Mouse (Mus musculus) adrenal gland, postnatal 4 days (tissue): Measurements from ENCODE around the gene Gnb2. TPM values are rescaled to one million over a fixed set of nuclear protein-coding genes. Genes with fewer than 3 reads are reported as not detected.
A peak's percentile ranks its signal among the peaks of the same experiment; 100 is the strongest.

Source experiments
- DNase-seq, 2 experiments: peaks; one replicate each; pipeline ENCODE4 v3.0.0; 2021 to 2022; ENCODE audit warnings: low spot score in 2 of 2, mixed read lengths in 2 of 2
- total RNA-seq, 2 experiments: library from RNA; stranded (reverse); gene quantifications; 2 replicates each; pipeline ENCODE4 v1.2.3; 2021

Gene Gnb2
- total RNA-seq, 2 experiments from 2014 or later, result 771 to 773 TPM

GRCm38 (mm10) chr5:137523396-137524250, 9.7 kb downstream of the Gnb2 start:
- no peak for DNase-seq

GRCm38 (mm10) chr5:137522711-137523110, 10.6 kb downstream of the Gnb2 start:
- no peak for DNase-seq

GRCm38 (mm10) chr5:137521861-137522260, 11.4 kb downstream of the Gnb2 start:
- no peak for DNase-seq

- no peak for DNase-seq
These were observed 13.4 kb downstream of the Gnb2 start for GRCm38 (mm10) chr5:137519691-137520550.

- DNase-seq, result no peak
These were observed 14.9 kb downstream of the Gnb2 start, which contains the start of gene Gigyf1 for GRCm38 (mm10) chr5:137518436-137518835. TSS of gene Gigyf1 (plus strand) at chr5:137518548.

- DNase-seq, result no peak
These were observed 18.5 kb downstream of the Gnb2 start for GRCm38 (mm10) chr5:137514811-137515210.

GRCm38 (mm10) chr5:137513951-137514721, 19.2 kb downstream of the Gnb2 start:
- DNase-seq, result no peak

- DNase-seq, result no peak
These were observed 20.2 kb downstream of the Gnb2 start for GRCm38 (mm10) chr5:137512847-137513794.

- no peak for DNase-seq
These were observed 21.6 kb downstream of the Gnb2 start for GRCm38 (mm10) chr5:137511706-137512105.

GRCm38 (mm10) chr5:137510573-137511390, 22.5 kb downstream of the Gnb2 start:
- DNase-seq, result no peak

- DNase-seq, result peak; percentile 59 to 73
These were observed 23.3 kb downstream of the Gnb2 start for GRCm38 (mm10) chr5:137510014-137510501.

- no peak for DNase-seq
These were observed 29.3 kb downstream of the Gnb2 start for GRCm38 (mm10) chr5:137504041-137504440.

- peak in 1 of 2 experiments; percentile 63 for DNase-seq
These were observed 30.6 kb downstream of the Gnb2 start for GRCm38 (mm10) chr5:137502667-137503110.

GRCm38 (mm10) chr5:137501709-137502666, 31.3 kb downstream of the Gnb2 start, which contains the start of gene Pop7:
TSS of gene Pop7 (minus strand) at chr5:137502518.
- peak; percentile 98 to 100 for DNase-seq

- no peak for DNase-seq
These were observed 33.1 kb downstream of the Gnb2 start for GRCm38 (mm10) chr5:137500186-137500585.

GRCm38 (mm10) chr5:137493831-137494230, 39.5 kb downstream of the Gnb2 start:
- DNase-seq, result no peak

- no peak for DNase-seq
These were observed 41.8 kb downstream of the Gnb2 start for GRCm38 (mm10) chr5:137491559-137491958.

- DNase-seq, result no peak
These were observed 45.7 kb downstream of the Gnb2 start for GRCm38 (mm10) chr5:137487616-137488015.
